Mouse (Mus musculus): ENCODE measurements around the gene Mrpl27. TPM values are rescaled to one million over a fixed set of nuclear protein-coding genes. Genes with fewer than 3 reads are reported as not detected.
"Not testable (repeated sequence)": the region's sequence is repeated elsewhere in the genome, so short reads cannot be mapped to it uniquely, and the experiment has no call there.

Gene Mrpl27
- polyA plus RNA-seq, 1 experiment from 2014 or later: 137 TPM

GRCm38 (mm10) chr11:94682427-94682826 lies 28.9 kb downstream of the Mrpl27 start:
- Histone ChIP-seq H3K9me3 (ENCODE audit: low read depth, low read length) (no peaks in the 10 kb centered on the region), H3K27ac (ENCODE audit: low read depth) (no peak overlapping the region), H3K9ac (no peak overlapping the region), H3K36me3 (ENCODE audit: insufficient read depth) (no peaks in the 10 kb centered on the region), H3K4me3 (ENCODE audit: low read depth, low read length) (no peak overlapping the region), H3K27me3 (ENCODE audit: insufficient read depth, low read length) (no peaks in the 10 kb centered on the region), H3K4me2 (no peak overlapping the region), H3K4me1 (ENCODE audit: insufficient read depth) (no peaks in the 10 kb centered on the region; the same call in 1 of the 2 replicates)
- 67% methylated on average over 7 of the region's 7 CpGs for WGBS
- DNase-seq (no peak), ATAC-seq (ENCODE audit: insufficient read depth) (no peak)
- TF ChIP-seq CTCF (IDR thresholded peaks at IDR 0.05; ENCODE audit: low read depth): no peak

- H3K36me3 ChIP-seq (ENCODE audit: insufficient read depth): no peaks in the 10 kb centered on the region
- ATAC-seq (ENCODE audit: insufficient read depth): no peak
- no peaks in the 10 kb centered on the region for H3K4me1 ChIP-seq (ENCODE audit: insufficient read depth)
- H3K27ac ChIP-seq (ENCODE audit: low read depth): no peak overlapping the region
- WGBS: 79% methylated on average over 6 of the region's 6 CpGs
- TF ChIP-seq CTCF (IDR thresholded peaks at IDR 0.05; ENCODE audit: low read depth): no peak
- no peak overlapping the region for H3K9ac ChIP-seq
- no peak overlapping the region for H3K4me3 ChIP-seq (ENCODE audit: low read depth, low read length)
- no peak for DNase-seq
- no peaks in the 10 kb centered on the region for H3K27me3 ChIP-seq (ENCODE audit: insufficient read depth, low read length)
- H3K4me2 ChIP-seq: no peak overlapping the region
- H3K9me3 ChIP-seq (ENCODE audit: low read depth, low read length): no peaks in the 10 kb centered on the region
Measured at GRCm38 (mm10) chr11:94687178-94687577, 33.6 kb downstream of the Mrpl27 start.

GRCm38 (mm10) chr11:94692502-94692901 lies 38.9 kb downstream of the Mrpl27 start:
- H3K36me3 ChIP-seq (ENCODE audit: insufficient read depth); H3K4me1 ChIP-seq (ENCODE audit: insufficient read depth); H3K27ac ChIP-seq (ENCODE audit: low read depth); H3K4me2 ChIP-seq; DNase-seq; H3K9me3 ChIP-seq (ENCODE audit: low read depth, low read length); H3K27me3 ChIP-seq (ENCODE audit: insufficient read depth, low read length); ATAC-seq (ENCODE audit: insufficient read depth); H3K9ac ChIP-seq; H3K4me3 ChIP-seq (ENCODE audit: low read depth, low read length): not testable (repeated sequence)

GRCm38 (mm10) chr11:94695508-94695907 lies 41.9 kb downstream of the Mrpl27 start:
- Histone ChIP-seq H3K9me3 (ENCODE audit: low read depth, low read length) (no peaks in the 10 kb centered on the region), H3K4me3 (ENCODE audit: low read depth, low read length) (no peak overlapping the region), H3K4me1 (ENCODE audit: insufficient read depth) (no peaks in the 10 kb centered on the region), H3K27ac (ENCODE audit: low read depth) (no peak overlapping the region), H3K36me3 (ENCODE audit: insufficient read depth) (no peaks in the 10 kb centered on the region), H3K9ac (no peak overlapping the region), H3K4me2 (no peak overlapping the region), H3K27me3 (ENCODE audit: insufficient read depth, low read length) (no peaks in the 10 kb centered on the region)
- WGBS: 64% methylated on average over 6 of the region's 6 CpGs
- DNase-seq (no peak), ATAC-seq (ENCODE audit: insufficient read depth) (no peak)
- no peak for TF ChIP-seq CTCF (IDR thresholded peaks at IDR 0.05; ENCODE audit: low read depth)

GRCm38 (mm10) chr11:94697140-94697539 lies 43.6 kb downstream of the Mrpl27 start:
- 0 out of 2 replicates have a peak, but pooled peaks cover 4% of the 10 kb centered on the region for H3K27me3 ChIP-seq (ENCODE audit: insufficient read depth, low read length)
- no peak overlapping the region for H3K27ac ChIP-seq (ENCODE audit: low read depth)
- peak; percentile 33; the same call in 1 of the 2 replicates for TF ChIP-seq CTCF (IDR thresholded peaks at IDR 0.05; ENCODE audit: low read depth)
- DNase-seq (no peak), ATAC-seq (ENCODE audit: insufficient read depth) (no peak)
- H3K4me3 ChIP-seq (ENCODE audit: low read depth, low read length): no peak overlapping the region
- H3K36me3 ChIP-seq (ENCODE audit: insufficient read depth): no peaks in the 10 kb centered on the region
- WGBS: 91% methylated on average over 2 of the region's 2 CpGs
- no peak overlapping the region for H3K9ac ChIP-seq
- H3K4me1 ChIP-seq (ENCODE audit: insufficient read depth): peaks cover 2% of the 10 kb centered on the region; the same call in 1 of the 2 replicates
- H3K9me3 ChIP-seq (ENCODE audit: low read depth, low read length): no peaks in the 10 kb centered on the region
- no peak overlapping the region for H3K4me2 ChIP-seq

GRCm38 (mm10) chr11:94697703-94698464 lies 44.3 kb downstream of the Mrpl27 start:
- no peak overlapping the region for H3K4me2 ChIP-seq
- 43% methylated on average over 13 of the region's 13 CpGs for whole genome bisulfite sequencing
- H3K4me1 ChIP-seq (ENCODE audit: insufficient read depth): peaks cover 3% of the 10 kb centered on the region; the same call in 1 of the 2 replicates
- 0 out of 2 replicates have a peak, but pooled peaks cover 4% of the 10 kb centered on the region for H3K27me3 ChIP-seq (ENCODE audit: insufficient read depth, low read length)
- H3K4me3 ChIP-seq (ENCODE audit: low read depth, low read length): no peak overlapping the region
- no peak overlapping the region for H3K27ac ChIP-seq (ENCODE audit: low read depth)
- no peak overlapping the region for H3K9ac ChIP-seq
- no peaks in the 10 kb centered on the region for H3K36me3 ChIP-seq (ENCODE audit: insufficient read depth)
- TF ChIP-seq CTCF (IDR thresholded peaks at IDR 0.05; ENCODE audit: low read depth): no peak
- H3K9me3 ChIP-seq (ENCODE audit: low read depth, low read length): no peaks in the 10 kb centered on the region
- ATAC-seq (ENCODE audit: insufficient read depth) (0 out of 2 replicates have a peak, but pooled peaks have one; percentile 28), DNase-seq (no peak)

GRCm38 (mm10) chr11:94699399-94699798 lies 45.8 kb downstream of the Mrpl27 start:
- H3K36me3 ChIP-seq (ENCODE audit: insufficient read depth): no peaks in the 10 kb centered on the region
- 96% methylated on average over 3 of the region's 3 CpGs for WGBS

More at GRCm38 (mm10) chr11:94699399-94699798, 45.8 kb downstream of the Mrpl27 start:
- Histone ChIP-seq H3K4me2 (no peak overlapping the region), H3K9ac (no peak overlapping the region), H3K4me3 (ENCODE audit: low read depth, low read length) (no peak overlapping the region), H3K27ac (ENCODE audit: low read depth) (no peak overlapping the region), H3K27me3 (ENCODE audit: insufficient read depth, low read length) (0 out of 2 replicates have a peak, but pooled peaks cover 4% of the 10 kb centered on the region), H3K9me3 (ENCODE audit: low read depth, low read length) (no peaks in the 10 kb centered on the region), H3K4me1 (ENCODE audit: insufficient read depth) (peaks cover 3% of the 10 kb centered on the region; the same call in 1 of the 2 replicates)
- ATAC-seq (ENCODE audit: insufficient read depth): no peak
- TF ChIP-seq CTCF (IDR thresholded peaks at IDR 0.05; ENCODE audit: low read depth): no peak
- no peak for DNase-seq

All from lung, embryonic 14.5 days (tissue).